Mouse (Mus musculus) kidney, embryonic 14.5 days (tissue): ENCODE measurements around the gene Irak2. TPM values are rescaled to one million over a fixed set of nuclear protein-coding genes. Genes with fewer than 3 reads are reported as not detected.

Experiments
- ATAC-seq: fragments of 200-750 bp; cut with Nextera tagmentation; 2 replicates; pipeline ENCODE4 v1.8.0; 2017; ENCODE audit warnings: moderate number of reproducible peaks, mild to moderate bottlenecking, moderate TSS enrichment, moderate library complexity; ENCODE audit not compliant: low FRiP score, low TSS enrichment
- H3K27ac ChIP-seq: fragments of 300-500 bp; sonication (generic); 2 replicates; pipeline ENCODE4 v1.5.1; 2014; ENCODE audit warnings: low read depth, mild to moderate bottlenecking, low read length, moderate library complexity, mixed read lengths
- H3K27me3 ChIP-seq: fragments of 300-500 bp; sonication (generic); 2 replicates; pipeline ENCODE4 v1.6.1; 2014; ENCODE audit warnings: mild to moderate bottlenecking, low read length; ENCODE audit not compliant: control insufficient read depth, insufficient read depth
- H3K36me3 ChIP-seq: fragments of 300-500 bp; sonication (generic); 2 replicates; pipeline ENCODE4 v1.6.1; 2014; ENCODE audit warnings: low read length, mixed read lengths; ENCODE audit not compliant: control insufficient read depth, insufficient read depth
- H3K4me1 ChIP-seq: fragments of 300-500 bp; sonication (generic); 2 replicates; pipeline ENCODE4 v1.6.1; 2014; ENCODE audit warnings: low read length, mixed read lengths; ENCODE audit not compliant: control insufficient read depth, insufficient read depth
- H3K4me2 ChIP-seq: fragments of 300-500 bp; sonication (generic); replicated peaks from 2 replicates; pipeline ENCODE4 v1.6.1; 2014; ENCODE audit warnings: low read depth, mild to moderate bottlenecking, low read length
- H3K4me3 ChIP-seq: fragments of 300-500 bp; sonication (generic); 2 replicates; pipeline ENCODE4 v1.5.1; 2014; ENCODE audit warnings: mild to moderate bottlenecking, low read length
- H3K9ac ChIP-seq: fragments of 300-500 bp; sonication (generic); 2 replicates; pipeline ENCODE4 v1.6.1; 2014; ENCODE audit warnings: low read depth, mild to moderate bottlenecking, low read length, moderate library complexity
- H3K9me3 ChIP-seq: fragments of 300-500 bp; sonication (generic); 2 replicates; pipeline ENCODE4 v1.6.1; 2016; ENCODE audit warnings: low read length; ENCODE audit not compliant: control insufficient read depth
- WGBS: fragments of 180-500 bp; shearing (Covaris S2); extraction: QIAGEN DNeasy Blood & Tissue Kit; methylation state at CpG from one replicate; pipeline ENCODE4 v1.1.7; 2014; 5-methylcytosine and 5-hydroxymethylcytosine counted together
- polyA plus RNA-seq: library from polyadenylated mRNA; unstranded; fragments of >200 nt; fragmentation: Nextera tagmentation; extraction: Ambion mirVana; gene quantifications from 2 replicates; pipeline ENCODE4 v1.2.1, GENCODE M21; 2014

The Irak2 gene
- polyA plus RNA-seq, 1 experiment from 2014 or later: 2.6 TPM

GRCm38 (mm10) chr6:113683081-113683825 lies 45.0 kb downstream of the Irak2 start:
- H3K9ac ChIP-seq: no peak overlapping the region
- no peak for ATAC-seq
- H3K27me3 ChIP-seq: no peaks in the 10 kb centered on the region
- H3K27ac ChIP-seq: no peak overlapping the region
- H3K9me3 ChIP-seq: no peaks in the 10 kb centered on the region
- WGBS: 89% methylated on average over 10 of the region's 10 CpGs
- no peak overlapping the region for H3K4me2 ChIP-seq
- no peak overlapping the region for H3K4me3 ChIP-seq
- no peaks in the 10 kb centered on the region for H3K4me1 ChIP-seq
- H3K36me3 ChIP-seq: no peaks in the 10 kb centered on the region

- WGBS: 55% methylated on average over 8 of the region's 8 CpGs
- ATAC-seq: no peak
- H3K27ac ChIP-seq: no peak overlapping the region
These were observed 48.4 kb downstream of the Irak2 start for GRCm38 (mm10) chr6:113686551-113687125.

GRCm38 (mm10) chr6:113690008-113690399 lies 51.7 kb downstream of the Irak2 start:
- 3% methylated on average over 7 of the region's 7 CpGs for WGBS
- Histone ChIP-seq H3K9ac (peak overlapping the region; percentile 32; the same call in 1 of the 2 replicates), H3K4me3 (0 out of 2 replicates have a peak overlapping the region, but pooled peaks have one; percentile 13), H3K27me3 (no peaks in the 10 kb centered on the region), H3K36me3 (no peaks in the 10 kb centered on the region), H3K9me3 (no peaks in the 10 kb centered on the region), H3K4me1 (peaks cover 16% of the 10 kb centered on the region), H3K27ac (peak overlapping the region; percentile 91), H3K4me2 (peak overlapping the region; percentile 39)
- peak; percentile 86 for ATAC-seq

More at GRCm38 (mm10) chr6:113686551-113687125, 48.4 kb downstream of the Irak2 start:
- Histone ChIP-seq H3K9ac (no peak overlapping the region), H3K9me3 (no peaks in the 10 kb centered on the region), H3K27me3 (no peaks in the 10 kb centered on the region), H3K4me1 (peaks cover 16% of the 10 kb centered on the region), H3K36me3 (no peaks in the 10 kb centered on the region), H3K4me2 (no peak overlapping the region), H3K4me3 (no peak overlapping the region)

- Histone ChIP-seq H3K9ac (peak overlapping the region; percentile 44; the same call in 1 of the 2 replicates), H3K4me2 (peak overlapping the region; percentile 39), H3K36me3 (no peaks in the 10 kb centered on the region), H3K4me3 (peak overlapping the region; percentile 13; the same call in 1 of the 2 replicates), H3K27ac (peak overlapping the region; percentile 91), H3K4me1 (peaks cover 16% of the 10 kb centered on the region), H3K9me3 (no peaks in the 10 kb centered on the region), H3K27me3 (no peaks in the 10 kb centered on the region)
- peak; percentile 78 for ATAC-seq
- WGBS: 2% methylated on average over 14 of the region's 14 CpGs
These were observed 52.3 kb downstream of the Irak2 start for GRCm38 (mm10) chr6:113690400-113691083.

- Histone ChIP-seq H3K27me3 (no peaks in the 10 kb centered on the region), H3K4me3 (peak overlapping the region; percentile 13; the same call in 1 of the 2 replicates), H3K9me3 (no peaks in the 10 kb centered on the region), H3K9ac (peak overlapping the region; percentile 44; the same call in 1 of the 2 replicates), H3K4me1 (peaks cover 20% of the 10 kb centered on the region), H3K36me3 (no peaks in the 10 kb centered on the region), H3K27ac (peak overlapping the region; percentile 91), H3K4me2 (peak overlapping the region; percentile 39)
- WGBS: 60% methylated on average over 4 of the region's 4 CpGs
- ATAC-seq: no peak
These were observed 52.8 kb downstream of the Irak2 start for GRCm38 (mm10) chr6:113691084-113691462.

- 82% methylated on average over 5 of the region's 5 CpGs for WGBS
- Histone ChIP-seq H3K27ac (no peak overlapping the region), H3K9ac (no peak overlapping the region), H3K36me3 (no peaks in the 10 kb centered on the region), H3K4me3 (no peak overlapping the region), H3K4me2 (no peak overlapping the region), H3K4me1 (peaks cover 22% of the 10 kb centered on the region), H3K27me3 (no peaks in the 10 kb centered on the region), H3K9me3 (no peaks in the 10 kb centered on the region)
- ATAC-seq: no peak
These were observed 54.4 kb downstream of the Irak2 start for GRCm38 (mm10) chr6:113692661-113693133.

- H3K4me3 ChIP-seq: no peak overlapping the region
- WGBS: 85% methylated on average over 5 of the region's 5 CpGs
- no peak overlapping the region for H3K27ac ChIP-seq
- no peak for ATAC-seq
- H3K36me3 ChIP-seq: no peaks in the 10 kb centered on the region
- H3K4me1 ChIP-seq: peaks cover 26% of the 10 kb centered on the region
- H3K27me3 ChIP-seq: no peaks in the 10 kb centered on the region
- H3K9ac ChIP-seq: no peak overlapping the region
- no peak overlapping the region for H3K4me2 ChIP-seq
- H3K9me3 ChIP-seq: no peaks in the 10 kb centered on the region
These were observed 55.1 kb downstream of the Irak2 start for GRCm38 (mm10) chr6:113693377-113693776.

- WGBS: 68% methylated on average over 1 of the region's 1 CpGs
- H3K36me3 ChIP-seq: no peaks in the 10 kb centered on the region; the same call in 1 of the 2 replicates
- no peaks in the 10 kb centered on the region for H3K9me3 ChIP-seq
- H3K27ac ChIP-seq: no peak overlapping the region
- ATAC-seq: no peak
- H3K4me2 ChIP-seq: no peak overlapping the region
- H3K4me1 ChIP-seq: peaks cover 25% of the 10 kb centered on the region
- no peak overlapping the region for H3K4me3 ChIP-seq
- H3K27me3 ChIP-seq: no peaks in the 10 kb centered on the region
- H3K9ac ChIP-seq: no peak overlapping the region
These were observed 56.9 kb downstream of the Irak2 start for GRCm38 (mm10) chr6:113695203-113695602.
